Mouse (Mus musculus) neural tube, embryonic 12.5 days (tissue): Measurements from ENCODE around the gene Akap9. TPM values are rescaled to one million over a fixed set of nuclear protein-coding genes. Genes with fewer than 3 reads are reported as not detected.
"Not testable (repeated sequence)": the region's sequence is repeated elsewhere in the genome, so short reads cannot be mapped to it uniquely, and the experiment has no call there.

Experiments used
- ATAC-seq: fragments of 200-750 bp; cut with Nextera tagmentation; 2 replicates; pipeline ENCODE4 v1.8.0; 2017; ENCODE audit warnings: low read depth, mild to moderate bottlenecking, moderate TSS enrichment, moderate library complexity; ENCODE audit not compliant: low FRiP score
- H3K27ac ChIP-seq: fragments of 300-500 bp; sonication (generic); 2 replicates; pipeline ENCODE4 v1.5.1; 2016
- H3K27me3 ChIP-seq: fragments of 300-500 bp; sonication (generic); replicated peaks from 2 replicates; pipeline ENCODE4 v1.6.1; 2016; ENCODE audit warnings: mild to moderate bottlenecking
- H3K36me3 ChIP-seq: fragments of 300-500 bp; sonication (generic); 2 replicates; pipeline ENCODE4 v1.6.1; 2016; ENCODE audit warnings: mild to moderate bottlenecking
- H3K4me1 ChIP-seq: fragments of 300-500 bp; sonication (generic); 2 replicates; pipeline ENCODE4 v1.6.1; 2016
- H3K4me2 ChIP-seq: fragments of 300-500 bp; sonication (generic); replicated peaks from 2 replicates; pipeline ENCODE4 v1.6.1; 2016; ENCODE audit warnings: mild to moderate bottlenecking
- H3K4me3 ChIP-seq: fragments of 300-500 bp; sonication (generic); 2 replicates; pipeline ENCODE4 v1.5.1; 2016
- H3K9ac ChIP-seq: fragments of 300-500 bp; sonication (generic); 2 replicates; pipeline ENCODE4 v1.6.1; 2016; ENCODE audit warnings: mild to moderate bottlenecking
- H3K9me3 ChIP-seq: fragments of 300-500 bp; sonication (generic); 2 replicates; pipeline ENCODE4 v1.6.1; 2016; ENCODE audit warnings: mild to moderate bottlenecking
- WGBS: fragments of 180-500 bp; shearing (Covaris S2); methylation state at CpG from one replicate; pipeline ENCODE4 v1.1.7; 2016; 5-methylcytosine and 5-hydroxymethylcytosine counted together
- polyA plus RNA-seq: library from polyadenylated mRNA; unstranded; fragments of >200 nt; fragmentation: Nextera tagmentation; extraction: Ambion mirVana; gene quantifications from 2 replicates; pipeline ENCODE4 v1.2.1, GENCODE M21; 2016

The Akap9 gene
- polyA plus RNA-seq, 1 experiment from 2014 or later, result 280 TPM

GRCm38 (mm10) chr5:3974896-3975295 is 47.0 kb downstream of the Akap9 start:
- Histone ChIP-seq H3K4me3 (no peak overlapping the region), H3K36me3 (peaks cover 61% of the 10 kb centered on the region)
- WGBS, result 77% methylated on average over 6 of the region's 6 CpGs

GRCm38 (mm10) chr5:3976111-3976510 is 48.3 kb downstream of the Akap9 start:
- Histone ChIP-seq H3K27me3 (no peaks in the 10 kb centered on the region), H3K9me3 (no peaks in the 10 kb centered on the region), H3K36me3 (peaks cover 53% of the 10 kb centered on the region), H3K4me2 (no peak overlapping the region), H3K4me1 (no peaks in the 10 kb centered on the region), H3K9ac (no peak overlapping the region), H3K27ac (no peak overlapping the region), H3K4me3 (no peak overlapping the region)
- WGBS, result 94% methylated on average over 8 of the region's 8 CpGs
- ATAC-seq, result no peak

More at GRCm38 (mm10) chr5:3974896-3975295, 47.0 kb downstream of the Akap9 start:
- no peaks in the 10 kb centered on the region for H3K9me3 ChIP-seq
- no peaks in the 10 kb centered on the region for H3K4me1 ChIP-seq
- no peak for ATAC-seq
- H3K9ac ChIP-seq, result no peak overlapping the region
- H3K27me3 ChIP-seq, result no peaks in the 10 kb centered on the region
- no peak overlapping the region for H3K27ac ChIP-seq
- no peak overlapping the region for H3K4me2 ChIP-seq

GRCm38 (mm10) chr5:3977904-3978303 is 50.0 kb downstream of the Akap9 start:
- H3K4me2 ChIP-seq, result no peak overlapping the region
- no peak overlapping the region for H3K9ac ChIP-seq
- WGBS, result 93% methylated on average over 4 of the region's 4 CpGs
- H3K27ac ChIP-seq, result no peak overlapping the region
- no peaks in the 10 kb centered on the region for H3K27me3 ChIP-seq
- H3K9me3 ChIP-seq, result no peaks in the 10 kb centered on the region
- no peak for ATAC-seq
- peaks cover 48% of the 10 kb centered on the region for H3K36me3 ChIP-seq
- H3K4me3 ChIP-seq, result no peak overlapping the region
- no peaks in the 10 kb centered on the region for H3K4me1 ChIP-seq

GRCm38 (mm10) chr5:3989608-3990007 is 61.8 kb downstream of the Akap9 start:
- H3K4me3 ChIP-seq, result no peak overlapping the region
- WGBS, result 90% methylated on average over 1 of the region's 1 CpGs
- peaks cover 34% of the 10 kb centered on the region for H3K36me3 ChIP-seq
- H3K4me2 ChIP-seq, result no peak overlapping the region
- no peak overlapping the region for H3K9ac ChIP-seq
- no peaks in the 10 kb centered on the region for H3K27me3 ChIP-seq
- H3K27ac ChIP-seq, result no peak overlapping the region
- ATAC-seq, result no peak
- H3K9me3 ChIP-seq, result no peaks in the 10 kb centered on the region
- no peaks in the 10 kb centered on the region for H3K4me1 ChIP-seq

GRCm38 (mm10) chr5:3990499-3990898 is 62.6 kb downstream of the Akap9 start:
- peaks cover 34% of the 10 kb centered on the region for H3K36me3 ChIP-seq
- no peak for ATAC-seq
- H3K9me3 ChIP-seq, result no peaks in the 10 kb centered on the region
- H3K4me1 ChIP-seq, result no peaks in the 10 kb centered on the region
- 95% methylated on average over 1 of the region's 1 CpGs for WGBS
- no peak overlapping the region for H3K9ac ChIP-seq
- no peak overlapping the region for H3K4me2 ChIP-seq
- no peak overlapping the region for H3K27ac ChIP-seq
- H3K4me3 ChIP-seq, result no peak overlapping the region
- no peaks in the 10 kb centered on the region for H3K27me3 ChIP-seq

GRCm38 (mm10) chr5:4004531-4005469 is 76.9 kb downstream of the Akap9 start:
- 92% methylated on average over 16 of the region's 16 CpGs for WGBS
- Histone ChIP-seq H3K4me3 (no peak overlapping the region), H3K4me1 (no peaks in the 10 kb centered on the region), H3K27ac (no peak overlapping the region), H3K9me3 (no peaks in the 10 kb centered on the region), H3K4me2 (no peak overlapping the region), H3K36me3 (peaks cover 38% of the 10 kb centered on the region), H3K9ac (no peak overlapping the region), H3K27me3 (no peaks in the 10 kb centered on the region)
- ATAC-seq, result no peak

GRCm38 (mm10) chr5:4006606-4007005 is 78.8 kb downstream of the Akap9 start:
- Histone ChIP-seq H3K27ac (no peak overlapping the region), H3K9ac (no peak overlapping the region), H3K36me3 (peaks cover 45% of the 10 kb centered on the region), H3K9me3 (no peaks in the 10 kb centered on the region), H3K4me2 (no peak overlapping the region), H3K4me3 (no peak overlapping the region), H3K4me1 (no peaks in the 10 kb centered on the region), H3K27me3 (no peaks in the 10 kb centered on the region)
- 96% methylated on average over 3 of the region's 3 CpGs for WGBS
- ATAC-seq, result no peak

- H3K9me3 ChIP-seq, result no peaks in the 10 kb centered on the region
- H3K4me2 ChIP-seq, result no peak overlapping the region
- H3K4me1 ChIP-seq, result no peaks in the 10 kb centered on the region
- no peak for ATAC-seq
- H3K9ac ChIP-seq, result no peak overlapping the region
- H3K27me3 ChIP-seq, result no peaks in the 10 kb centered on the region
- H3K4me3 ChIP-seq, result no peak overlapping the region
- H3K27ac ChIP-seq, result no peak overlapping the region
- 92% methylated on average over 10 of the region's 10 CpGs for WGBS
- H3K36me3 ChIP-seq, result peaks cover 51% of the 10 kb centered on the region
Measured at GRCm38 (mm10) chr5:4008266-4008665, 80.4 kb downstream of the Akap9 start.

GRCm38 (mm10) chr5:4009540-4009939 is 81.7 kb downstream of the Akap9 start:
- Histone ChIP-seq H3K9ac (no peak overlapping the region), H3K4me2 (no peak overlapping the region), H3K9me3 (no peaks in the 10 kb centered on the region), H3K27ac (no peak overlapping the region), H3K4me3 (no peak overlapping the region), H3K27me3 (no peaks in the 10 kb centered on the region), H3K4me1 (no peaks in the 10 kb centered on the region), H3K36me3 (peaks cover 54% of the 10 kb centered on the region)
- ATAC-seq, result no peak
- WGBS, result 86% methylated on average over 6 of the region's 6 CpGs

- H3K9ac ChIP-seq, ATAC-seq, H3K4me3 ChIP-seq, H3K4me1 ChIP-seq, H3K9me3 ChIP-seq, H3K27me3 ChIP-seq, H3K27ac ChIP-seq, H3K4me2 ChIP-seq: not testable (repeated sequence)
- 93% methylated on average over 1 of the region's 1 CpGs for WGBS
- H3K36me3 ChIP-seq, result peaks cover 52% of the 10 kb centered on the region
Measured at GRCm38 (mm10) chr5:4017646-4018045, 89.8 kb downstream of the Akap9 start.

- no peak for ATAC-seq
- H3K9ac ChIP-seq, result no peak overlapping the region
- H3K4me2 ChIP-seq, result no peak overlapping the region
- H3K36me3 ChIP-seq, result peaks cover 37% of the 10 kb centered on the region
- 93% methylated on average over 4 of the region's 4 CpGs for WGBS
- no peaks in the 10 kb centered on the region for H3K9me3 ChIP-seq
- H3K4me1 ChIP-seq, result 0 out of 2 replicates have a peak, but pooled peaks cover 3% of the 10 kb centered on the region
- no peak overlapping the region for H3K4me3 ChIP-seq
- H3K27me3 ChIP-seq, result no peaks in the 10 kb centered on the region
- no peak overlapping the region for H3K27ac ChIP-seq
Measured at GRCm38 (mm10) chr5:4019377-4019776, 91.5 kb downstream of the Akap9 start.

- Histone ChIP-seq H3K36me3 (peaks cover 37% of the 10 kb centered on the region), H3K27me3 (no peaks in the 10 kb centered on the region), H3K4me1 (0 out of 2 replicates have a peak, but pooled peaks cover 3% of the 10 kb centered on the region), H3K27ac (no peak overlapping the region), H3K9me3 (no peaks in the 10 kb centered on the region), H3K4me3 (no peak overlapping the region), H3K4me2 (no peak overlapping the region), H3K9ac (no peak overlapping the region)
- no peak for ATAC-seq
- WGBS, result 90% methylated on average over 1 of the region's 1 CpGs
Measured at GRCm38 (mm10) chr5:4020018-4020417, 92.2 kb downstream of the Akap9 start.

GRCm38 (mm10) chr5:4023186-4023585 is 95.3 kb downstream of the Akap9 start:
- Histone ChIP-seq H3K4me1 (0 out of 2 replicates have a peak, but pooled peaks cover 3% of the 10 kb centered on the region), H3K36me3 (peaks cover 25% of the 10 kb centered on the region), H3K9ac (no peak overlapping the region), H3K27me3 (no peaks in the 10 kb centered on the region), H3K9me3 (no peaks in the 10 kb centered on the region), H3K27ac (no peak overlapping the region), H3K4me3 (no peak overlapping the region), H3K4me2 (no peak overlapping the region)
- no peak for ATAC-seq
- WGBS, result 43% methylated on average over 13 of the region's 13 CpGs
